Mouse (Mus musculus) regulatory T cell (primary cell): ENCODE data around the gene Gm29289.
"Not testable (repeated sequence)": the region's sequence is repeated elsewhere in the genome, so short reads cannot be mapped to it uniquely, and the experiment has no call there.

Experiments used
- in situ Hi-C: fragments of 300-600 bp; cut with MboI, MseI; formaldehyde crosslinking; loops from one replicate; pipeline ENCODE4 v1.15.1; 2025; ENCODE audit warnings: high pct_unique_total_duplicates

Gm29289 gene

GRCm38 (mm10) chrY:2932282-2932681 lies at the start of gene Gm29289:
Gene Gm29289 (plus strand): TSS chrY:2932582.
- in situ Hi-C loops = not testable (repeated sequence)

- in situ Hi-C loops = not testable (repeated sequence)
These were observed 31.7 kb upstream of the Gm29289 start, which contains the start of gene Gm10352 for GRCm38 (mm10) chrY:2900689-2901088. Gene Gm10352 (plus strand): TSS chrY:2900989.
